Mouse (Mus musculus) cerebellum, adult 2 months (tissue): ENCODE measurements around the gene Slc12a8.

Experiments
- CTCF ChIP-seq: fragments of 200-500 bp; IDR thresholded peaks from 2 replicates; pipeline ENCODE4 v1.5.1; 2011; ENCODE audit warnings: low read depth, mild to moderate bottlenecking, control low read depth, low read length, moderate library complexity, borderline replicate concordance; ENCODE audit not compliant: insufficient read depth
- POLR2A ChIP-seq: fragments of 200-500 bp; IDR thresholded peaks from 2 replicates; pipeline ENCODE4 v1.6.1; 2011; ENCODE audit warnings: low read length, control low read depth, borderline replicate concordance; ENCODE audit not compliant: insufficient read depth

DNA sequence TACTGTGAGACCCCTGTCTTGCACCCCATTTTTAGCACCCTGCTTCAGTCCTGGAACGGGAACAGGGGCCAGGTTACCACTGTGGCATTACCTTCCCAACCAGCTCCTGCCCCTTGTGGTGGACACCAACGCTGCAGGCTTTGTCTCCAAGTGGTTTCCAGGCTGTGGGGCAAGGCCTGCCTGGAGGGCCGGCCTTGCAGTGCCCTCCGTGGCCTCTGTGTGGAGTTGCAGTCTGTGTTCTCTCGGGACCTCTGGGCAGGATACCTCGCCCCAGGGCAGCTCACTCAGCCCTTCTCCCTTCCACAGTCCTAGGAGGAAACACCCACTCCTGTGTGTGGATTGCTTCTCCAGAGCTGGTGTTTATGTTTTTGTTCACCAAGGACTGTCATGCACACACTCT, 43.2 kb downstream of the Slc12a8 start:
- TF ChIP-seq POLR2A (no peak), CTCF (peak; percentile 87)
